Mouse (Mus musculus) kidney, adult 11 months (tissue): ENCODE data around the gene Baz2b.
"Not testable (repeated sequence)": the region's sequence is repeated elsewhere in the genome, so short reads cannot be mapped to it uniquely, and the experiment has no call there.

Experiments used
- DNase-seq: peaks from one replicate; pipeline ENCODE4 v3.0.0; 2022

The Baz2b gene

GRCm38 (mm10) chr2:60088785-60089527 is 120.7 kb downstream of the Baz2b start:
- DNase-seq, result no peak

DNA sequence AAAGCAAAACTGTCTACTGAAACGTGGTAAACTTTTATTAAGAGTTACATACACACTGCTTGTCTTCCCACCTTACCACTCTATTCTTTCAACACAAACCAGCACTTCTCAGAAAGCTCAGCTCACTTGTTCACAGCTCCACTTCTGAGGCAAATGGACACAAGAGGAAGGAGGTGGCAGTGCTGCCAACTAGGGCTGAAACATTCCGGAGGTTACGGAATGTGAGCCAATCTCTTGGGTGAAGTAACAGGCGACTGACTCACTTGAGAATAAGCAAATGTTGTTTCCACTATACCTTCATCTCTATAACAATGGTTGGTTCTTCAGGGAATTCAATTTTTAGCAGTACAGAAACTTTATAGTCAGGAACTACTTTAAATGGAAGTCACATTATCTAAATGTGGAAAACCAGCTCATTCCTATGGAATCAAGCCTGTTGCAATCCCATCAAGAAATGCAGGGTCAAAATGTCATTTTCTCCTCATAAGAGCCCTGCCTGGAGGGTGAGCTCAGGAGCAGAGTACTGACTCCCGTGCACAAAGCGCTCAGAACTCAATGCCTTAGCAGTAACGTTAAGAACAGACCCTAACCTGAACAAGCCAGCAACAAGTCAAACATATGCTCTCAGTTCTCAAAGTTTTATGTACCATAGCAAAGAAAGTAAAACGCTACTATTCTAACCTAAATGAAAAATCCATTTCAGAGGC is 123.3 kb downstream of the Baz2b start:
- peak; percentile 37 for DNase-seq

DNA sequence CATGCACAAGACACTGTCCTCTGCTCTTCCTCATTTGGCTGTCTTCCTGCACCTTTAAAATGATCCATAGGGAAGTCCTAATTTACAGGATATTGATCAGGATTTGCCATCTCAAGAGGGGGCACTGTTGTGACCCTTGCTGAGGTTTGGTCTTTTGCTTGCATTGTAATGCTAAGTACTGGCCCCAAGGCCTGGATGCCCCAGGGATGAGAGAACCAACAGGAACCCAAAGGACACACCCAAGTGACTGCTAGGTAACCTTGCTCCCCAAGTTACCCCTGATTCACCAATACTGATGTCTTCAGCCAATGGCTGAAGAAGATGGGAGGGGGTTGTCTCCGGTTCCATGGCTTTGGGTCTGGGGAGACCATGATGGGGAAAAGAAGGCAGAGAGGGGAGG is 124.8 kb downstream of the Baz2b start:
- no peak for DNase-seq

DNA sequence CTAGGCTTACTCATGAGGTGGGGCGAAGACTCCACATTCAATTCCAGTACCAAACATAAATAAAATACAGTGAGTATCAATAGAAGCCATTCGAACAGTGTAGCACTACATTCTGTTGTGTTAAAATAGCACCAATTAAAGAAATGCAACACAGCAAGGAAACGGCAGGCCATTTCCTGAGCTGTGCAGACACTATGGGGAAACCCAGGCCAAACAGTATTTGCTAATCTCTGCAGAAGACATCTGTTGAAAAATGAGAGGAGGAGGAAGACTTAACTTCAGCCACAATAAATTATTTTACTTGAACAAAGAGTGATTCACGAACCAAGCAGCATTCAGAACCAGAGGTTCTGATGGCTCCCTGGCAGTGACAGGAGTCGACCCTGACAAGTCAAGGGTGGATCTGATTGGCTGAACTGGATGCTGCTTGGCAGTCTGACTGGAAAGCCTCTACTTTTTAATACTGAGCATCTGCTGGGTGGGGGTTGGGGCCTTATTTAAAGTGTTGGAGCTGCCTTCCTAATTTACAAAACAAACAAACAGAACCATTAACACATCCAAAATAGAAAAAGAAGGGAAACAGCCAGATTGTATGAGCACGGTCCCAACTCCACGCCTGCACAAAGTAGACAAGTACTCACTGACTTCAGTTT is 126.5 kb downstream of the Baz2b start:
- no peak for DNase-seq

DNA sequence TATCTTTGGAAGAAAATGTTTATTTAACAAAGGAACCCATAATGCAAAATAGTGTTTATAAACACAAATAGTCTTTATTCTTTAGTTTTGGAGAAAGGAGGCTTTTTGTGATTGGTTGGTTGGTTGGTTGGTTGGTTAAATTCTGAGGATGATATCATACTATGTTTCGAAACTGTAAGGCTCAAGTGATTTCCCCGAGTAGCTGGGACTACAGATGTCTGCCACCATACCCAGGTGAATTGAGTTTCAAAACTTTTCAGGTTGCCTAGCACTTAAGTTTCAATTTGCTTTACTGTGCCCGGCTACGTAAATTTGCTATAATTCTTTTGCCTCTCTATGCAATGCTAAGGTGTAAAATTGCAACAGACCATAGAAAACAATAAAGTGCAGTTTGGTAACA is 127.4 kb downstream of the Baz2b start:
- no peak for DNase-seq

DNA sequence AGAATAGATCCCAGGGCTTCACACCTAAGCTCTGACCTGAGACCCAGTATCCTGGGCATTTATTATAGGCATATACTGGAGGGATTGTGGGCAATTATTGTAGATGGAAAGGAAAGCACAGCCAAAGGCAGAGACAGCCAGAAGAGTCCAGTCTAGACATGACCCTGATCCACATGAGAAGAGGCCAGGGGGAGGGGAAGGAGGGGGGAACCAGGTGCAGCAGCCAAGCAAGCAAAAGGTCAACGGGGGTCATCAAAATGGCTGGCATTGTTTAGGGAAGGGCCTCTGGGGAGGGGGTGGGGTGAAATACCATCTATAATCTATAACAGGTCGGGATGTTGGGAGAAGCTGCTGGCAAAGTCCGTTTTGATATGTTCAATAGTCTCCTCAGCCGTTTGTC is 128.8 kb downstream of the Baz2b start:
- no peak for DNase-seq

GRCm38 (mm10) chr2:60077631-60078030 is 132.0 kb downstream of the Baz2b start:
- DNase-seq, result no peak

- no peak for DNase-seq
These were observed 132.8 kb downstream of the Baz2b start for GRCm38 (mm10) chr2:60076800-60077199.

DNA sequence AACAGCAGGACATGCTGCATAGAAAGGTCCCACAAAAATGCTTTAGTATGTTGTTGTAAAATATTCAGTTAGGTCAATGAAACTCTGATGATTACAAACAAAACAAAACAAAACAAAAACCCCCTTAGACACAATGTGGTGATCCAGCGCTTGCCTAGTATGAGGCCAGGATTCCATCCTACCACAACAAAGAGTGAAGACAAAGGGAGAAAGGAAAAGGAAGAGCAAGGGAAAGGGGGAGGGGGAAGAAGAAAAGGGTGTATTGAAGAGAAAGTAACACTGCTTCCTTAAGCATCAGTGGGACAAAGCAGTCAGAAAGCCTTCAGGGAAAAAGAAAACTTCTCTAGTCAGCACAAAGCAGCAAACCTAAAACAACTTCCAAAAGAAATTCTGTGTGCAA is 133.6 kb downstream of the Baz2b start:
- no peak for DNase-seq

DNA sequence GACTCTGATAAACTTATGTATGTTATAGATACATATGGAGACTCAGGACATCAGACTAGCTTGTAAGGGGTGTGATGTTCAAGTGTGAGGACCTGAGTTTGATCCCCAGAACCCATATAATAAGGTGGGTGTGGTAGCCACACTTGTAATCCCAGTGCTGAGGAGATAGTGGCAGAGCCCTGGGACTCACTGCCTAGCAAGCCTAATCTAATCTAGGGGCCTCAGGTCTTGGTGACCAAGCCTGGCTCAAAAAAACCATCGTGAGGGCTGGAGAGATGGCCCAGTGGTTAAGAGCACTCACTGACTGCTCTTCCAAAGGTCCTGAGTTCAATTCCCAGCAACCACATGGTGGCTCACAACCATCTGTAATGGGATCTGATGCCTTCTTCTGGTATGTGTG is 135.8 kb downstream of the Baz2b start:
- DNase-seq, result not testable (repeated sequence)

- peak; percentile 33 for DNase-seq
These were observed 137.8 kb downstream of the Baz2b start for GRCm38 (mm10) chr2:60071813-60072212.

DNA sequence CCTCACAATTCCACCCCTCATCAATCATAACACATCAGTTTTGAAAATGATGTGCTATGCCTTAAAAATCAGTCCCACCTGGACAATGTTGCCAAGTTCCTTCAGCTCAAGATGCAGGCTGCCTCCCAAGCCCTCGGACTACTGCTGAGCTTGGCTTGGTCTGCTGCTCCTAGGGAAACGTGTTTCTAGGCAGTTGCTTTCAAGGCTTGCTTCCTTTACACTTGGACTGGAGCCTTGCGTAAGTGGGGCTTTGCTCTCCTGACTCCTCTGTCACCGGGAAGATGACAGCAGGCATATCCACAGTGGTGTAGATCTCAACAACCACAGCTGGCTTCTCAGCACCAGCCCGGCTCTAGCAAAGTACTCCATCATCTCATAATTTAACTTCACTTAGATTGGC is 138.7 kb downstream of the Baz2b start:
- no peak for DNase-seq

DNA sequence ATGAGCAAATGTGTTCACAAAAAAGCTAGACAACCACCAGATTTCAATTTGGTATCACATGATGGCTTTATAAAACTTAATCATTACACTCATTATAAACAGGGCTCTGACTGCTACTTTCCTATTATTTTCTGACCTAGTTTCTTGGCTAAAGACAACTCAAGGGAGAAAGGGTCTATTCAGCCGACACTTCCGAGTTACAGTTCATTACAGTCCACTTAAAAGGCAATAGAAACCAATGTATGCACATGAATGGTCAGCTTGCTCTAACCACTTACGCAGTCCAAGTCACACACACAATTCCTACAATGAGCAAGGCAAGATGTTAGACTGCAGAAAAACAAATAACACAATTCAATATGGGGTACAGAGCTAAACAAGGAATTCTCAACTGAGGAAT is 141.2 kb downstream of the Baz2b start:
- no peak for DNase-seq

DNA sequence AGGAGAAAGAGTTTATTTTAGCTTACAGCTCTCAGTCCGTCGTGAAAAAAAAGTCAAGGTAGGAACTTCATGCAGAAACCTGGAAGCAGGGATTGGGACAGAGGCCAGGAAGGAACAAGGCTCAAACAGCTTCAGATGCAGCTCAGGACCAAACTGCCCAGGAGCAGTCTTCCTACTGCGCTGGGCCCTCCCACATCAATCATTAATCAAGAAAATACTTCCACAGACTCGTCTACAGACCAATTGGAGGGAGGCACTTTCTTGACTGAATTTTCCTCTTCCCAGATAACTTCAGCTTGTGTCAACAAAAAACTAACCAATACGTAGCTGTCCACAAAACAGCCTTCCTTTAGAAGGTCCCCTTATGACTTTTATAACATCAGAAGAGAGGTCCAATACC is 144.2 kb downstream of the Baz2b start:
- DNase-seq, result no peak

- DNase-seq, result no peak
These were observed 149.4 kb downstream of the Baz2b start for GRCm38 (mm10) chr2:60060185-60060775.

DNA sequence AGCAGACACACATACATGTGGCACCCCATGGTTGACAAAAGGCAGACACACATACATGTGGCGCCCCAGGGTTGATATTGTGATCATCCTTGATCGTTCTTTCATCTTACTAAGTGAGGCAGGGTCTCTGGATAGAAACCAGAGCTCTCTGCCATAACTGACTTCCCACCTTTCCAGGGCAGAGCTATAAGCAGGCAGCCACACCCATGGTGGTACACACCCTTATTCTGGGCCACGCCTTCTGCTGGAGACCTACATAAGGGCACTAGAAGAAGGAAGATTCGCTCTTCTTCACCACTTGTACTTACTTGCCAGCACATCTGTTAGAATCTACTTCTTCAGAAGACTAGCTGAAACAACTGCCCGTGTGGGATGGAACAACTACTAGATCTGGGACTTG is 150.3 kb downstream of the Baz2b start:
- DNase-seq, result no peak

- DNase-seq, result no peak
These were observed 153.6 kb downstream of the Baz2b start for GRCm38 (mm10) chr2:60056043-60056442.

- no peak for DNase-seq
These were observed 154.7 kb downstream of the Baz2b start for GRCm38 (mm10) chr2:60054808-60055535.

- DNase-seq, result no peak
These were observed 156.2 kb downstream of the Baz2b start for GRCm38 (mm10) chr2:60053222-60054010.

GRCm38 (mm10) chr2:60050667-60051460 is 158.8 kb downstream of the Baz2b start:
- no peak for DNase-seq

GRCm38 (mm10) chr2:60049889-60050288 is 159.8 kb downstream of the Baz2b start:
- no peak for DNase-seq
